Mouse (Mus musculus): ENCODE data around the gene Prss50. TPM values are rescaled to one million over a fixed set of nuclear protein-coding genes. Genes with fewer than 3 reads are reported as not detected.

Prss50 gene
- polyA plus RNA-seq, 1 experiment from 2014 or later: 0.35 TPM

DNA sequence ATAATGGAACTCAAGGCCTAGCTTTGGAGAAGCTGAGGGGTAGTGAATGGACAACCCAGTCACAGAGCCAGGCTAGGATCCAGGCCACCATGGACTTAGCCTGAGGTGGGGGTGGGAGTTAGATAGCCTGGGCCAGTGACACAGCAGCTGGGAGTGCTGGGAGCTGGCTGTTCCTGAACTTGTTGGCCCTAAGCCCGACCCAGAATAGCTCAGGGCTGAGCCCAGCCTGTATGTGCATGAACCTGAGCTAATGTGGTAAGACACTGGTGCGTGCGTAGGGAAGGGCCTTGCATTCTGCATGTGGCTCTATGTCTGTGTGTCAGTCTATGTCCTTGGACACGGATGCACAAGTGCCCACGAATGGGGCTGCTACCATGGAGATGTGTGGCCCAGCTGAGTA is 20.1 kb downstream of the Prss50 start:
- H3K4me1 ChIP-seq (replicated peaks; ENCODE audit: control insufficient read depth, insufficient read depth, low read length): peaks cover 14% of the 10 kb centered on the region
- H3K4me3 ChIP-seq (ENCODE audit: low read depth, low read length): no peak overlapping the region
- no peaks in the 10 kb centered on the region for H3K36me3 ChIP-seq (ENCODE audit: control insufficient read depth, insufficient read depth)
- H3K9me3 ChIP-seq (ENCODE audit: control insufficient read depth): no peaks in the 10 kb centered on the region
- ATAC-seq: no peak
- no peak for TF ChIP-seq CTCF (IDR thresholded peaks at IDR 0.05; ENCODE audit: low read depth)
- 90% methylated on average over 5 of the region's 5 CpGs for WGBS
- H3K27ac ChIP-seq (ENCODE audit: low read depth, low read length): peak overlapping the region; percentile 66
- no peak overlapping the region for H3K9ac ChIP-seq (ENCODE audit: low read depth, low read length)
- no peak overlapping the region; the same call in 1 of the 2 replicates for H3K4me2 ChIP-seq (replicated peaks; ENCODE audit: low read depth)
- H3K27me3 ChIP-seq (replicated peaks; ENCODE audit: control insufficient read depth, insufficient read depth, low read length): no peaks in the 10 kb centered on the region

- H3K27me3 ChIP-seq (replicated peaks; ENCODE audit: control insufficient read depth, insufficient read depth, low read length): no peaks in the 10 kb centered on the region
- no peak for ATAC-seq
- H3K36me3 ChIP-seq (ENCODE audit: control insufficient read depth, insufficient read depth): no peaks in the 10 kb centered on the region; the same call in 1 of the 2 replicates
- 18% methylated on average over 12 of the region's 12 CpGs for WGBS
- H3K4me2 ChIP-seq (replicated peaks; ENCODE audit: low read depth): peak within 1 kb of the TSS; percentile 75
- no peaks in the 10 kb centered on the region for H3K9me3 ChIP-seq (ENCODE audit: control insufficient read depth)
- H3K4me1 ChIP-seq (replicated peaks; ENCODE audit: control insufficient read depth, insufficient read depth, low read length): peaks cover 12% of the 10 kb centered on the region
- TF ChIP-seq CTCF (IDR thresholded peaks at IDR 0.05; ENCODE audit: low read depth): no peak
- peak within 1 kb of the TSS; percentile 88 for H3K27ac ChIP-seq (ENCODE audit: low read depth, low read length)
- peak within 1 kb of the TSS; percentile 49 for H3K4me3 ChIP-seq (ENCODE audit: low read depth, low read length)
- H3K9ac ChIP-seq (ENCODE audit: low read depth, low read length): peak within 1 kb of the TSS; percentile 60
Observed at GRCm38 (mm10) chr9:110879191-110879920, 21.6 kb downstream of the Prss50 start, which contains the start of gene Als2cl. TSS of gene Als2cl (plus strand) at chr9:110879870.

GRCm38 (mm10) chr9:110879998-110880561 is 22.3 kb downstream of the Prss50 start, which contains the start of gene Tmie:
TSS of gene Tmie (minus strand) at chr9:110880113.
- Histone ChIP-seq H3K4me1 (replicated peaks; ENCODE audit: control insufficient read depth, insufficient read depth, low read length) (peaks cover 5% of the 10 kb centered on the region), H3K36me3 (ENCODE audit: control insufficient read depth, insufficient read depth) (peaks cover 7% of the 10 kb centered on the region; the same call in 1 of the 2 replicates), H3K4me3 (ENCODE audit: low read depth, low read length) (peak within 1 kb of the TSS; percentile 49), H3K27ac (ENCODE audit: low read depth, low read length) (peak within 1 kb of the TSS; percentile 88), H3K9me3 (ENCODE audit: control insufficient read depth) (no peaks in the 10 kb centered on the region), H3K9ac (ENCODE audit: low read depth, low read length) (peak within 1 kb of the TSS; percentile 60), H3K27me3 (replicated peaks; ENCODE audit: control insufficient read depth, insufficient read depth, low read length) (no peaks in the 10 kb centered on the region), H3K4me2 (replicated peaks; ENCODE audit: low read depth) (peak within 1 kb of the TSS; percentile 75)
- peak; percentile 77 for ATAC-seq
- TF ChIP-seq CTCF (IDR thresholded peaks at IDR 0.05; ENCODE audit: low read depth): peak; percentile 30
- WGBS: under 1% methylated on average over 43 of the region's 57 CpGs

- peak overlapping the region; percentile 75 for H3K4me2 ChIP-seq (replicated peaks; ENCODE audit: low read depth)
- peak; percentile 43 for ATAC-seq
- TF ChIP-seq CTCF (IDR thresholded peaks at IDR 0.05; ENCODE audit: low read depth): no peak
- 31% methylated on average over 4 of the region's 4 CpGs for WGBS
- H3K4me1 ChIP-seq (replicated peaks; ENCODE audit: control insufficient read depth, insufficient read depth, low read length): peaks cover 5% of the 10 kb centered on the region
- no peaks in the 10 kb centered on the region for H3K9me3 ChIP-seq (ENCODE audit: control insufficient read depth)
- H3K36me3 ChIP-seq (ENCODE audit: control insufficient read depth, insufficient read depth): peaks cover 11% of the 10 kb centered on the region; the same call in 1 of the 2 replicates
- H3K27ac ChIP-seq (ENCODE audit: low read depth, low read length): peak overlapping the region; percentile 88
- no peaks in the 10 kb centered on the region for H3K27me3 ChIP-seq (replicated peaks; ENCODE audit: control insufficient read depth, insufficient read depth, low read length)
- peak overlapping the region; percentile 49 for H3K4me3 ChIP-seq (ENCODE audit: low read depth, low read length)
- peak overlapping the region; percentile 60; the same call in 1 of the 2 replicates for H3K9ac ChIP-seq (ENCODE audit: low read depth, low read length)
Observed at GRCm38 (mm10) chr9:110880772-110881171, 23.0 kb downstream of the Prss50 start.

DNA sequence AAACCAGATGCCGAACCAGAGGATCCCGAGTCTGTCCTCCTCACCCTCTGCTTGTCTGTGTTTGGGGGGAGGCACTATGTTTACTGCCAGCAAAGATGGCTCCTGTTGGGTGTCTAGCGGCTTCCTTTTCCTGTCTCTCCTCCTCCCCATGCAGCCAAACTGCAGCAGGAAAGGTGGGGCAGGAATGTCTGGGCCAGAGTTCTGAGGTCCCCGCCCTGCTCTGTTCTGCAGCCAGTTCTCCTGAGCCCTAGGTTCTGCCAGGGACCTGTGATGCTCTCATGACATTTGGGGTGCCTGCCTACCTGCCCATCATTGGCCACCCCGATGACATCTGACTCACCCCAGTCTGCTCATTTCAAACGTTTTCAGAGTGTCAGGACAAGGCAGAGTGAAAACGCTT is 24.2 kb downstream of the Prss50 start:
- Histone ChIP-seq H3K4me1 (replicated peaks; ENCODE audit: control insufficient read depth, insufficient read depth, low read length) (peaks cover 5% of the 10 kb centered on the region), H3K27ac (ENCODE audit: low read depth, low read length) (no peak overlapping the region), H3K4me3 (ENCODE audit: low read depth, low read length) (no peak overlapping the region), H3K9ac (ENCODE audit: low read depth, low read length) (0 out of 2 replicates have a peak overlapping the region, but pooled peaks have one; percentile 2), H3K4me2 (replicated peaks; ENCODE audit: low read depth) (peak overlapping the region; percentile 75), H3K27me3 (replicated peaks; ENCODE audit: control insufficient read depth, insufficient read depth, low read length) (no peaks in the 10 kb centered on the region), H3K36me3 (ENCODE audit: control insufficient read depth, insufficient read depth) (peaks cover 16% of the 10 kb centered on the region; the same call in 1 of the 2 replicates), H3K9me3 (ENCODE audit: control insufficient read depth) (no peaks in the 10 kb centered on the region)
- 72% methylated on average over 7 of the region's 7 CpGs for WGBS
- no peak for ATAC-seq
- no peak for TF ChIP-seq CTCF (IDR thresholded peaks at IDR 0.05; ENCODE audit: low read depth)
